Mouse (Mus musculus) thymus, adult 2 months (tissue): ENCODE data around the gene Zfp367.

Experiments used
- CTCF ChIP-seq: fragments of 200-500 bp; IDR thresholded peaks from 2 replicates; pipeline ENCODE4 v1.5.1; 2012; ENCODE audit warnings: mild to moderate bottlenecking, control low read depth, low read length, moderate library complexity, borderline replicate concordance; ENCODE audit not compliant: control insufficient read depth, poor library complexity, insufficient read depth; ENCODE audit errors: extremely low read depth
- POLR2A ChIP-seq: fragments of 200-500 bp; IDR thresholded peaks from 2 replicates; pipeline ENCODE4 v1.6.1; 2012; ENCODE audit warnings: mild to moderate bottlenecking, low read length, control low read depth, moderate library complexity; ENCODE audit not compliant: control insufficient read depth, poor library complexity, insufficient read depth; ENCODE audit errors: extremely low read depth

GRCm38 (mm10) chr13:64180300-64180699, 27.3 kb upstream of the Zfp367 start:
- TF ChIP-seq POLR2A (no peak), CTCF (no peak)
